Mouse (Mus musculus) G1E (cell line): ENCODE data around the gene Cdc27.

Source experiments
- CTCF ChIP-seq: IDR thresholded peaks from 2 replicates; pipeline ENCODE4 v1.5.1; 2012; ENCODE audit warnings: low read depth, low read length, inconsistent platforms, mixed read lengths
- GATA1 ChIP-seq: IDR thresholded peaks from 2 replicates; pipeline ENCODE4 v1.6.1; 2012; ENCODE audit warnings: borderline replicate concordance, low read length, inconsistent platforms, mixed read lengths
- POLR2AphosphoS5 ChIP-seq: IDR thresholded peaks from 2 replicates; pipeline ENCODE4 v1.6.1; 2012; ENCODE audit warnings: low read depth, low read length, inconsistent platforms; ENCODE audit not compliant: insufficient replicate concordance
- TAL1 ChIP-seq: conservative IDR thresholded peaks from 2 replicates; pipeline ENCODE4 v1.6.1; 2012; ENCODE audit warnings: low read depth, low read length, inconsistent platforms, mixed read lengths

DNA sequence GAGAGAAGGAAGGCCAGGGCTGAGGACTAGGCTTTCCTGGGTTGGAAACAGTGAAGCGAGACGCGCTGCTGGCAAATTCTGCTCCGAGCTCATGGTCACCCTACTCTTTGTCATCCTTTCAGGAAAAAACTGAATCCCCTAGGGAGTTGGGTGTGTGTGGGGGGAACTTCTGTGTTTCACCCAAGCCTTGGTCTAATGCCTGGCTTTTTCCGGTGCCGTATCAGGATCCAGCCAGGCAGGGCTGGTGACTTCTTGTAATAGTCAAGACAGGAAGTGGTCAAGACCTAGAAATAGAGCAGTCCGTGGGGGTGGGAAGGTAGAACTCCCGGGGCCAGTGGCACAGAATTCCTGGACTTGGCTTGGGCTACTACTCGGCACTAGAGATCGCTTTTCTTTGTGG, 45.9 kb upstream of the Cdc27 start:
- no peak for TF ChIP-seq POLR2AphosphoS5
- TF ChIP-seq CTCF: no peak
- TF ChIP-seq GATA1: no peak
- TF ChIP-seq TAL1: no peak
